Mouse (Mus musculus): Measurements from ENCODE around the gene Sord.

DNA sequence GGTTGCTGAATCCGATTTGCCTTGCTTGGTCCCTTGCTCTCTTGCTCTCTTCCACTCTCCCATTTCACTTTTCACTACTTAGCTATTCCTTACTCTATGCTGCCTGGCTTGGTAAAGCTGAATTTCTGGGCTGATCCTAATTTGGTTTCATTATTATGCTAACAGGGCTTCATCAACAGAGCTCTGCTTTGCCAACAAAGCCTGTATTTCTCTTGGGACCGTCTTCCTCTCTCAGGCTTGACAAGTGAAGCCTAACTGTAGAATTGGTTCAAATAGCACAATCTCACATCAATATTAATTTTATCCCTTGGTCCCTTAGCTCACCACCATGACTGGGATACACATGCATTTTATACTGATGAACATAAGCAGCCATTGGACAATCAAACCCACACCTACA lies 77.0 kb downstream of the Sord start:
- TF ChIP-seq CTCF (IDR thresholded peaks at IDR 0.05; ENCODE audit: extremely low read depth, insufficient read depth, low read length), result no peak
- TF ChIP-seq POLR2A (IDR thresholded peaks at IDR 0.05; ENCODE audit: extremely low read depth, insufficient read depth, low read length), result no peak
